ENCODE assay signal across 12 mouse cellular contexts in genomic region chr4:43497946-43498345, GRCm38 (mm10). TPM values are rescaled to one million over a fixed set of nuclear protein-coding genes. Genes with fewer than 3 reads are reported as not detected.
A peak's percentile ranks its signal among the peaks of the same experiment; 100 is the strongest.
DNase-seq lines count a peak whose midpoint lies in the region; ATAC-seq and TF ChIP-seq lines count a peak whose summit lies in the region.
"Had no signal": no experiment of that assay in that cellular context is flagged by ENCODE, and none has a peak within 500 bp of the region (broad histone marks: within the 10 kb centered on the region; RNA-seq: fewer than 3 reads in every experiment).

No protein-coding gene starts in this region.

- H3K4me2 ChIP-seq in midbrain, embryonic 12.5 days (replicated peaks), result peak overlapping the region; percentile 78
- H3K4me2 ChIP-seq in midbrain, embryonic 15.5 days, result no peak overlapping the region
- H3K4me2 ChIP-seq in kidney, postnatal 0 days (ENCODE audit: low read length), result peak overlapping the region; percentile 79
- H3K4me2 ChIP-seq in stomach, embryonic 15.5 days, result peak overlapping the region; percentile 74

- no peak for ATAC-seq in midbrain, embryonic 12.5 days (ENCODE audit: low FRiP score, low read depth)
- ATAC-seq in midbrain, embryonic 15.5 days (replicated peaks), result no peak
- ATAC-seq in kidney, postnatal 0 days (replicated peaks; ENCODE audit: low FRiP score, low read depth), result no peak
- ATAC-seq in stomach, embryonic 15.5 days (ENCODE audit: insufficient read depth, low FRiP score, low read depth), result no peak

- peaks cover 51% of the 10 kb centered on the region for H3K4me1 ChIP-seq in heart, embryonic 10.5 days
- peaks cover 39% of the 10 kb centered on the region for H3K4me1 ChIP-seq in midbrain, embryonic 12.5 days
- H3K4me1 ChIP-seq in midbrain, embryonic 15.5 days, result peaks cover 32% of the 10 kb centered on the region
- peaks cover 10% of the 10 kb centered on the region; the same call in 1 of the 2 replicates for H3K4me1 ChIP-seq in kidney, postnatal 0 days (replicated peaks; ENCODE audit: insufficient read depth, low read length)
- peaks cover 30% of the 10 kb centered on the region for H3K4me1 ChIP-seq in stomach, embryonic 15.5 days

- H3K4me3 ChIP-seq in heart, embryonic 10.5 days, result peak overlapping the region; percentile 75
- H3K4me3 ChIP-seq in midbrain, embryonic 12.5 days, result peak overlapping the region; percentile 57
- no peak overlapping the region for H3K4me3 ChIP-seq in midbrain, embryonic 15.5 days
- no peak overlapping the region for H3K4me3 ChIP-seq in kidney, postnatal 0 days (replicated peaks; ENCODE audit: low read depth, low read length)
- peak overlapping the region; percentile 62 for H3K4me3 ChIP-seq in stomach, embryonic 15.5 days (replicated peaks)

- intact Hi-C loops in heart, postnatal 25 days (cut with DNase I), result no loop called here

- peak overlapping the region; percentile 88 for H3K27ac ChIP-seq in heart, embryonic 10.5 days
- no peak overlapping the region for H3K27ac ChIP-seq in midbrain, embryonic 12.5 days (replicated peaks)
- no peak overlapping the region for H3K27ac ChIP-seq in midbrain, embryonic 15.5 days
- peak overlapping the region; percentile 62 for H3K27ac ChIP-seq in kidney, postnatal 0 days
- H3K27ac ChIP-seq in stomach, embryonic 15.5 days, result no peak overlapping the region

- peaks cover 24% of the 10 kb centered on the region for H3K36me3 ChIP-seq in heart, embryonic 10.5 days
- H3K36me3 ChIP-seq in midbrain, embryonic 12.5 days, result 0 out of 2 replicates have a peak, but pooled peaks cover 2% of the 10 kb centered on the region
- H3K36me3 ChIP-seq in midbrain, embryonic 15.5 days (replicated peaks), result no peaks in the 10 kb centered on the region
- peaks cover 15% of the 10 kb centered on the region for H3K36me3 ChIP-seq in kidney, postnatal 0 days (ENCODE audit: insufficient read depth, low read length)
- peaks cover 8% of the 10 kb centered on the region; the same call in 1 of the 2 replicates for H3K36me3 ChIP-seq in stomach, embryonic 15.5 days

- H3K27me3 ChIP-seq in heart, embryonic 10.5 days (ENCODE audit: insufficient read depth, poor library complexity, severe bottlenecking), result 0 out of 2 replicates have a peak, but pooled peaks cover 10% of the 10 kb centered on the region
- H3K27me3 ChIP-seq in midbrain, embryonic 12.5 days, result peaks cover 38% of the 10 kb centered on the region
- H3K27me3 ChIP-seq in midbrain, embryonic 15.5 days (replicated peaks), result no peaks in the 10 kb centered on the region
- H3K27me3 ChIP-seq in kidney, postnatal 0 days (ENCODE audit: insufficient read depth, low read length), result no peaks in the 10 kb centered on the region
- no peaks in the 10 kb centered on the region for H3K27me3 ChIP-seq in stomach, embryonic 15.5 days (replicated peaks)

- no peak for TF ChIP-seq CTCF in kidney, postnatal 0 days (IDR thresholded peaks at IDR 0.05; ENCODE audit: low read depth)

- no peak for DNase-seq in heart, embryonic 10.5 days (ENCODE audit: low spot score)
- DNase-seq in heart, postnatal 25 days (ENCODE audit: low spot score), result no peak
- no peak for DNase-seq in kidney, postnatal 0 days (ENCODE audit: low spot score)
- no peak for DNase-seq in c-Kit-positive CD71-positive TER-119-positive erythroid progenitor cells, embryonic 14.5 days (ENCODE audit: low spot score)
- DNase-seq in yolk sac, embryonic 10.5 days (ENCODE audit: low spot score), result no peak
- DNase-seq: cerebellum, adult 9-10 months; gastrocnemius, postnatal 14 days had no signal

- no peaks in the 10 kb centered on the region for H3K9me3 ChIP-seq in heart, embryonic 10.5 days
- no peaks in the 10 kb centered on the region for H3K9me3 ChIP-seq in midbrain, embryonic 12.5 days
- no peaks in the 10 kb centered on the region for H3K9me3 ChIP-seq in midbrain, embryonic 15.5 days
- H3K9me3 ChIP-seq in kidney, postnatal 0 days (replicated peaks; ENCODE audit: low read length), result no peaks in the 10 kb centered on the region
- no peaks in the 10 kb centered on the region for H3K9me3 ChIP-seq in stomach, embryonic 15.5 days

- WGBS in heart, embryonic 10.5 days, result 57% methylated on average over 4 of the region's 4 CpGs
- WGBS in midbrain, embryonic 12.5 days, result 79% methylated on average over 4 of the region's 4 CpGs
- WGBS in midbrain, embryonic 15.5 days, result 88% methylated on average over 4 of the region's 4 CpGs
- 58% methylated on average over 4 of the region's 4 CpGs for WGBS in kidney, postnatal 0 days
- WGBS in stomach, embryonic 15.5 days, result 53% methylated on average over 4 of the region's 4 CpGs

- peak overlapping the region; percentile 44 for H3K9ac ChIP-seq in midbrain, embryonic 12.5 days (replicated peaks)
- no peak overlapping the region for H3K9ac ChIP-seq in midbrain, embryonic 15.5 days
- no peak overlapping the region for H3K9ac ChIP-seq in kidney, postnatal 0 days (ENCODE audit: low read depth, low read length)
- H3K9ac ChIP-seq in stomach, embryonic 15.5 days, result no peak overlapping the region

RNA-seq across cellular contexts. Expression of gene Arhgef39, which starts 1.5 kb away (rescaled TPM):
- polyA plus RNA-seq in heart, embryonic 10.5 days (2016; fragmentation: Nextera tagmentation; extraction: Ambion mirVana), result 39.9 and 40.1 TPM in 2 replicates
- under 1 TPM; 0.39 to 0.61 TPM for total RNA-seq in heart, postnatal 25 days (2021)
- 33.1 TPM in 2 replicates for polyA plus RNA-seq in midbrain, embryonic 12.5 days (2016; fragmentation: Nextera tagmentation; extraction: Ambion mirVana)
- polyA plus RNA-seq in midbrain, embryonic 15.5 days (2015; fragmentation: Nextera tagmentation; extraction: Ambion mirVana), result 6.2 and 7.0 TPM in 2 replicates
- polyA plus RNA-seq in kidney, postnatal 0 days (2015; fragmentation: Nextera tagmentation; extraction: Ambion mirVana), result 15.2 and 15.4 TPM in 2 replicates
- polyA plus RNA-seq in stomach, embryonic 15.5 days (2015; fragmentation: Nextera tagmentation; extraction: Ambion mirVana), result 44.5 and 52.0 TPM in 2 replicates

RNA-seq across cellular contexts. Expression of gene Ccdc107, which starts 5.2 kb away (rescaled TPM):
- polyA plus RNA-seq in heart, embryonic 10.5 days (2016; fragmentation: Nextera tagmentation; extraction: Ambion mirVana), result 67.2 and 71.7 TPM in 2 replicates
- 10 to 100 TPM; 26.6 to 31.8 TPM for total RNA-seq in heart, postnatal 25 days (2021)
- 45.0 and 47.9 TPM in 2 replicates for polyA plus RNA-seq in midbrain, embryonic 12.5 days (2016; fragmentation: Nextera tagmentation; extraction: Ambion mirVana)
- polyA plus RNA-seq in midbrain, embryonic 15.5 days (2015; fragmentation: Nextera tagmentation; extraction: Ambion mirVana), result 81.4 and 82.8 TPM in 2 replicates
- polyA plus RNA-seq in kidney, postnatal 0 days (2015; fragmentation: Nextera tagmentation; extraction: Ambion mirVana), result 104 and 107 TPM in 2 replicates
- polyA plus RNA-seq in stomach, embryonic 15.5 days (2015; fragmentation: Nextera tagmentation; extraction: Ambion mirVana), result 104 and 105 TPM in 2 replicates

RNA-seq across cellular contexts. Expression of gene Car9, which starts 8.8 kb away (rescaled TPM):
- polyA plus RNA-seq in heart, embryonic 10.5 days (2016; fragmentation: Nextera tagmentation; extraction: Ambion mirVana), result 1.4 and 1.7 TPM in 2 replicates
- under 1 TPM; 0.31 to 0.34 TPM for total RNA-seq in heart, postnatal 25 days (2021)
- polyA plus RNA-seq in midbrain, embryonic 12.5 days (2016; fragmentation: Nextera tagmentation; extraction: Ambion mirVana), result 0.52 and 0.61 TPM in 2 replicates
- 0.32 and 0.49 TPM in 2 replicates for polyA plus RNA-seq in midbrain, embryonic 15.5 days (2015; fragmentation: Nextera tagmentation; extraction: Ambion mirVana)
- polyA plus RNA-seq in kidney, postnatal 0 days (2015; fragmentation: Nextera tagmentation; extraction: Ambion mirVana), result 0.48 and 1.3 TPM in 2 replicates
- 30.9 and 45.8 TPM in 2 replicates for polyA plus RNA-seq in stomach, embryonic 15.5 days (2015; fragmentation: Nextera tagmentation; extraction: Ambion mirVana)
- polyA plus RNA-seq: neural tube, embryonic 14.5 days had no signal

RNA-seq across cellular contexts. Expression of gene Sit1, which starts 14.4 kb away (rescaled TPM):
- not detected in 2 replicates for polyA plus RNA-seq in heart, embryonic 10.5 days (2016; fragmentation: Nextera tagmentation; extraction: Ambion mirVana)
- total RNA-seq in heart, postnatal 25 days (2021), result not detected
- polyA plus RNA-seq in midbrain, embryonic 12.5 days (2016; fragmentation: Nextera tagmentation; extraction: Ambion mirVana), result not detected in 2 replicates
- polyA plus RNA-seq in midbrain, embryonic 15.5 days (2015; fragmentation: Nextera tagmentation; extraction: Ambion mirVana), result not detected in 2 replicates
- not detected in 2 replicates for polyA plus RNA-seq in kidney, postnatal 0 days (2015; fragmentation: Nextera tagmentation; extraction: Ambion mirVana)
- polyA plus RNA-seq in stomach, embryonic 15.5 days (2015; fragmentation: Nextera tagmentation; extraction: Ambion mirVana), result not detected in 2 replicates
- total RNA-seq: gastrocnemius, postnatal 14 days; layer of hippocampus, postnatal 25 days had no signal
- polyA plus RNA-seq: neural tube, embryonic 14.5 days had no signal

RNA-seq across cellular contexts. Expression of gene Tpm2, which starts 25.6 kb away (rescaled TPM):
- 135 and 142 TPM in 2 replicates for polyA plus RNA-seq in heart, embryonic 10.5 days (2016; fragmentation: Nextera tagmentation; extraction: Ambion mirVana)
- total RNA-seq in heart, postnatal 25 days (2021), result 10 to 100 TPM; 25.2 to 40.7 TPM
- 46.0 and 61.3 TPM in 2 replicates for polyA plus RNA-seq in midbrain, embryonic 12.5 days (2016; fragmentation: Nextera tagmentation; extraction: Ambion mirVana)
- polyA plus RNA-seq in midbrain, embryonic 15.5 days (2015; fragmentation: Nextera tagmentation; extraction: Ambion mirVana), result 9.8 and 10.7 TPM in 2 replicates
- 164 and 176 TPM in 2 replicates for polyA plus RNA-seq in kidney, postnatal 0 days (2015; fragmentation: Nextera tagmentation; extraction: Ambion mirVana)
- polyA plus RNA-seq in stomach, embryonic 15.5 days (2015; fragmentation: Nextera tagmentation; extraction: Ambion mirVana), result 795 and 837 TPM in 2 replicates

Comparison
In these comparisons a context has a peak if more than half of its experiments do, and no peak if none do; other contexts are left out.
1. H3K4me3 ChIP-seq: peak in heart, embryonic 10.5 days (single experiment), midbrain, embryonic 12.5 days (single experiment) and stomach, embryonic 15.5 days (single experiment); none in midbrain, embryonic 15.5 days (single experiment) and kidney, postnatal 0 days (single experiment).
2. H3K27ac ChIP-seq: peak in heart, embryonic 10.5 days (single experiment) and kidney, postnatal 0 days (single experiment); none in midbrain, embryonic 12.5 days (single experiment), midbrain, embryonic 15.5 days (single experiment) and stomach, embryonic 15.5 days (single experiment).
3. RNA of gene Car9, which starts 8.8 kb away (polyA plus RNA-seq): 30.9 to 45.8 TPM in stomach, embryonic 15.5 days; 1.4 to 1.7 TPM in heart, embryonic 10.5 days, 0.48 to 1.3 TPM in kidney, postnatal 0 days, 0.52 to 0.61 TPM in midbrain, embryonic 12.5 days and 0.32 to 0.49 TPM in midbrain, embryonic 15.5 days; every median in the first group is over 10 times any median in the second.